Mouse (Mus musculus) gastrocnemius, postnatal 36 days (tissue): ENCODE data around the gene Gm11985. TPM values are rescaled to one million over a fixed set of nuclear protein-coding genes. Genes with fewer than 3 reads are reported as not detected.

Experiments used
- total RNA-seq, 2 experiments: library from RNA; stranded (reverse); gene quantifications; 2 replicates each; pipeline ENCODE4 v1.2.3; 2021

Gm11985 gene
- total RNA-seq, 2 experiments from 2014 or later = not detected

Other genes starting within 250 kb of the Gm11985 start
- gene Adcy1, start 125.1 kb downstream of the Gm11985 start, total RNA-seq = 1 to 10 TPM; 1.3 to 1.4 TPM
- gene Igfbp1, start 9.2 kb upstream of the Gm11985 start, total RNA-seq = not detected
- 10 to 100 TPM; 14.3 to 15.2 TPM for gene Igfbp3, start 25.4 kb upstream of the Gm11985 start, total RNA-seq